Mouse (Mus musculus) stomach, postnatal 0 days (tissue): ENCODE measurements around the gene Trpm4.

Experiments used
- CTCF ChIP-seq: IDR thresholded peaks from 2 replicates; pipeline ENCODE4 v1.5.1; 2016; ENCODE audit warnings: antibody characterized with exemption, low read depth, mild to moderate bottlenecking, moderate library complexity
- EP300 ChIP-seq: optimal IDR thresholded peaks from 2 replicates; pipeline ENCODE3; 2016; ENCODE audit warnings: antibody characterized with exemption

DNA sequence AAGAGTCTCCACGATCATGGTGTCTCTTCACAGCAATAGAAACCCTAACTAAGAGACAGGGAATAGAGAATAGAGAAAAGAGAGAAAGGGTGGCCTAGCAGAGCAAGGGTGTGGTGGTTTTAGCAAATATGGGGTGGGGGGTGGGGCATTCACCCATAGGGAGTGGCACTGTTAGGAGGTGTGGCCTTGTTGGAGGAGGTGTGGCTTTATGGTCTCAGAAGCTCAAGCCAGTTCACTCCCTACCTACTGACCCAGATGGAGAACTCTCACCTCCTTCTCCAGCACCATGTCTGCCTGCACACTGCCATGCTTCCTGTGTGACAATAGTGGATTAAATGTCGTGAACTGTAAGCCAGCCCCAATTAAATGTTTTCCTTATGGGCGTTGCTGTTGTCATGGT, 36.0 kb downstream of the Trpm4 start:
- TF ChIP-seq CTCF (no peak), EP300 (no peak)
